Mouse (Mus musculus): ENCODE results near the gene Ptpn7.
"Not testable (repeated sequence)": the region's sequence is repeated elsewhere in the genome, so short reads cannot be mapped to it uniquely, and the experiment has no call there.

The Ptpn7 gene

GRCm38 (mm10) chr1:135188197-135188596, 55.7 kb downstream of the Ptpn7 start:
- DNase-seq: no peak

- DNase-seq: no peak
Measured at GRCm38 (mm10) chr1:135189186-135189585, 56.7 kb downstream of the Ptpn7 start.

GRCm38 (mm10) chr1:135194335-135194734, 61.8 kb downstream of the Ptpn7 start:
- not testable (repeated sequence) for DNase-seq
